Mouse (Mus musculus): Measurements from ENCODE around the gene Lmx1b. TPM values are rescaled to one million over a fixed set of nuclear protein-coding genes. Genes with fewer than 3 reads are reported as not detected.

Gene Lmx1b
- polyA plus RNA-seq, 1 experiment from 2014 or later = 9.1 TPM

DNA sequence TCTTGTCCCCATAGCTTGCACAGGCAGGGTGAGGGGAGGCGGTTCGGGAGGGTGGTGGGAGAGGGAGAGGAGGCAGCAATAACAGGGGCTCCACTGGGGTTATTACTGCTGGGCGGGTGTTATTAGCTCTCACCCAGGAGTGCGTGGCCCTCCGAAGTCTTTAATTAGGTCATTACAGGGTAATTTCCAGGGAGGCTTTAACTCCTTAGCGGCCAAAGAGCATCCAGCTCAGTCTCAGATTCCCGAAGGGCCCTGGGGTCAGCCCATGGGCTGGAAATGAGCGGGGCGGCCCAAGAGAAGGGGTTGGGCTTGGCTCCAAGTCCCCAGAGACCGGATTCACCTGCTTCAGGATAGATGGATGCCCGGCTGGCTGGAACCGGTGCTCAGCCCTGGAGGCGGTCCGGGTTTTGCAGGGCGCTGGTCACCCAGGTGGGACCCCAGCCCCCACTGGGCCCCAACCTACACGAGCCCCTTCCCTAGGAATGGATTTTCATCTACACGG, 24.4 kb downstream of the Lmx1b start:
- WGBS = 2% methylated on average over 17 of the region's 17 CpGs

GRCm38 (mm10) chr2:33605487-33606256, 34.6 kb downstream of the Lmx1b start:
- H3K27me3 ChIP-seq = peaks cover 75% of the 10 kb centered on the region
- H3K27ac ChIP-seq (replicated peaks) = peak overlapping the region; percentile 84
- peak; percentile 69 for ATAC-seq (ENCODE audit: low read depth)
- H3K36me3 ChIP-seq = no peaks in the 10 kb centered on the region
- no peaks in the 10 kb centered on the region for H3K9me3 ChIP-seq
- WGBS = 4% methylated on average over 18 of the region's 18 CpGs
- peak overlapping the region; percentile 0 for H3K4me2 ChIP-seq
- H3K9ac ChIP-seq = peak overlapping the region; percentile 18; the same call in 1 of the 2 replicates
- H3K4me1 ChIP-seq (replicated peaks) = peaks cover 89% of the 10 kb centered on the region
- no peak overlapping the region for H3K4me3 ChIP-seq

More for the DNA sequence above, 24.4 kb downstream of the Lmx1b start:
- Histone ChIP-seq H3K36me3 (no peaks in the 10 kb centered on the region), H3K4me2 (peak overlapping the region; percentile 65), H3K9me3 (no peaks in the 10 kb centered on the region), H3K4me1 (replicated peaks) (peaks cover 95% of the 10 kb centered on the region), H3K27ac (replicated peaks) (peak overlapping the region; percentile 96), H3K27me3 (peaks cover 93% of the 10 kb centered on the region), H3K9ac (peak overlapping the region; percentile 63), H3K4me3 (peak overlapping the region; percentile 33)
- ATAC-seq (ENCODE audit: low read depth) = peak; percentile 55

DNA sequence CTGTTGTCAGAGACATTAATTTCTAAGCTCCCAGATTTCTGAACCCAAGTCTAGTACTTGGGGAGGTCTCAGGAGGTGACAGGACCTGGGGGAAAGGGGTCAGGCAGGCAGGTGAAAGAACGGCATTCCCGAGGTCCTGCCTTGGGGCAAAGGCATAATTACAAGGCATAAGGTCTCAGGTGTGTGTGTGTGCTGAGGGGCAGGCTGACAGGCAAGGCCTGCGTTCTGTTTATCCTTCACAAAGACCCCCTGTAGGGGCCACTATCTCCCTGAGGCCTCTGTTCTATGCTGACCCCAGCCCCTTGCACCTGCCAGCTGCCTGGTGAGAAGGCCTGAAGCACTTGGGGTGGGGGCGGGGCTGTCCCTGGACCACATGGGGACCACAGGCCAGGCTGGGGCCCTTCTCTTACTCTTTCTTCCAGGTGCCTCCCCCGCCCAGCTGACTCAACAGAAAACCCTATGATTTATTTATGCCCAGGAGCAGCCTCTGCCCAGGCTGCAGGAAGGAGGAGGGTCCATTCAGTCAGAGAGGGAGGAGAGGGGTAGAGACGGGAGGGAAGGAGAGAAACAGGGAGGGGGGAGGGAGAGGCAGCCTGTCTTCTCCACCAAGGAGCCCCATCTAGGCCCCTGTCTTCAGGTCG, 35.3 kb downstream of the Lmx1b start:
- 0 out of 2 replicates have a peak overlapping the region, but pooled peaks have one; percentile 31 for H3K9ac ChIP-seq
- peak overlapping the region; percentile 20; the same call in 1 of the 2 replicates for H3K4me2 ChIP-seq
- peaks cover 85% of the 10 kb centered on the region for H3K4me1 ChIP-seq (replicated peaks)
- peak; percentile 62 for ATAC-seq (ENCODE audit: low read depth)
- WGBS = 4% methylated on average over 7 of the region's 7 CpGs
- peaks cover 68% of the 10 kb centered on the region for H3K27me3 ChIP-seq
- H3K4me3 ChIP-seq = no peak overlapping the region
- H3K9me3 ChIP-seq = no peaks in the 10 kb centered on the region
- peak overlapping the region; percentile 84 for H3K27ac ChIP-seq (replicated peaks)
- H3K36me3 ChIP-seq = no peaks in the 10 kb centered on the region

GRCm38 (mm10) chr2:33600520-33600919, 39.8 kb downstream of the Lmx1b start:
- no peaks in the 10 kb centered on the region for H3K36me3 ChIP-seq
- H3K4me2 ChIP-seq = no peak overlapping the region
- peaks cover 85% of the 10 kb centered on the region for H3K4me1 ChIP-seq (replicated peaks)
- H3K4me3 ChIP-seq = no peak overlapping the region
- H3K9me3 ChIP-seq = no peaks in the 10 kb centered on the region
- WGBS = 46% methylated on average over 6 of the region's 6 CpGs
- no peak for ATAC-seq (ENCODE audit: low read depth)
- peaks cover 61% of the 10 kb centered on the region for H3K27me3 ChIP-seq
- H3K9ac ChIP-seq = no peak overlapping the region
- no peak overlapping the region for H3K27ac ChIP-seq (replicated peaks)

GRCm38 (mm10) chr2:33597384-33597783, 42.9 kb downstream of the Lmx1b start:
- H3K27me3 ChIP-seq = peaks cover 52% of the 10 kb centered on the region
- ATAC-seq (ENCODE audit: low read depth) = peak; percentile 56; the same call in 1 of the 2 replicates
- no peak overlapping the region for H3K9ac ChIP-seq
- 31% methylated on average over 4 of the region's 4 CpGs for WGBS
- H3K36me3 ChIP-seq = no peaks in the 10 kb centered on the region
- H3K4me3 ChIP-seq = no peak overlapping the region
- peak overlapping the region; percentile 57 for H3K27ac ChIP-seq (replicated peaks)
- H3K4me2 ChIP-seq = no peak overlapping the region
- H3K4me1 ChIP-seq (replicated peaks) = peaks cover 85% of the 10 kb centered on the region
- no peaks in the 10 kb centered on the region for H3K9me3 ChIP-seq

DNA sequence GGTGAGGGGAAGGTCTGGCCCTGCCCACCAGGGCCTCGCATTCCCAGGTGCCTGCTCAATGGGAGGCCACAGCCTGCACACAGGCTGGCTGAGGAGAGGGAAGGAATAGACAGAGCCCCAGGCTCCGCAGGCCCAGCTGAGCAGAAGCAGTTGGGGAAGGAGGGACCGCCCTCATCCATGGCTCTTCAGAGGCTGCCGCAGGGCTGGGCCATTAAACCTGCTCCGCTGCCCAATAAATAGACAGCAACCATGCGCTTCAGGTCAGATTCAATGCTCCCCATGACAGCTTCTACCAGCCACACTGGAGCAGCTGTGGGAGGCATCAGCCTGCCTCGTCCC, 45.3 kb downstream of the Lmx1b start:
- no peaks in the 10 kb centered on the region for H3K9me3 ChIP-seq
- no peak; the same call in 1 of the 2 replicates for ATAC-seq (ENCODE audit: low read depth)
- no peaks in the 10 kb centered on the region for H3K36me3 ChIP-seq
- H3K4me3 ChIP-seq = no peak overlapping the region
- H3K27ac ChIP-seq (replicated peaks) = peak overlapping the region; percentile 57
- 0 out of 2 replicates have a peak overlapping the region, but pooled peaks have one; percentile 34 for H3K9ac ChIP-seq
- 7% methylated on average over 7 of the region's 7 CpGs for WGBS
- H3K27me3 ChIP-seq = peaks cover 56% of the 10 kb centered on the region
- peaks cover 94% of the 10 kb centered on the region for H3K4me1 ChIP-seq (replicated peaks)
- H3K4me2 ChIP-seq = no peak overlapping the region

DNA sequence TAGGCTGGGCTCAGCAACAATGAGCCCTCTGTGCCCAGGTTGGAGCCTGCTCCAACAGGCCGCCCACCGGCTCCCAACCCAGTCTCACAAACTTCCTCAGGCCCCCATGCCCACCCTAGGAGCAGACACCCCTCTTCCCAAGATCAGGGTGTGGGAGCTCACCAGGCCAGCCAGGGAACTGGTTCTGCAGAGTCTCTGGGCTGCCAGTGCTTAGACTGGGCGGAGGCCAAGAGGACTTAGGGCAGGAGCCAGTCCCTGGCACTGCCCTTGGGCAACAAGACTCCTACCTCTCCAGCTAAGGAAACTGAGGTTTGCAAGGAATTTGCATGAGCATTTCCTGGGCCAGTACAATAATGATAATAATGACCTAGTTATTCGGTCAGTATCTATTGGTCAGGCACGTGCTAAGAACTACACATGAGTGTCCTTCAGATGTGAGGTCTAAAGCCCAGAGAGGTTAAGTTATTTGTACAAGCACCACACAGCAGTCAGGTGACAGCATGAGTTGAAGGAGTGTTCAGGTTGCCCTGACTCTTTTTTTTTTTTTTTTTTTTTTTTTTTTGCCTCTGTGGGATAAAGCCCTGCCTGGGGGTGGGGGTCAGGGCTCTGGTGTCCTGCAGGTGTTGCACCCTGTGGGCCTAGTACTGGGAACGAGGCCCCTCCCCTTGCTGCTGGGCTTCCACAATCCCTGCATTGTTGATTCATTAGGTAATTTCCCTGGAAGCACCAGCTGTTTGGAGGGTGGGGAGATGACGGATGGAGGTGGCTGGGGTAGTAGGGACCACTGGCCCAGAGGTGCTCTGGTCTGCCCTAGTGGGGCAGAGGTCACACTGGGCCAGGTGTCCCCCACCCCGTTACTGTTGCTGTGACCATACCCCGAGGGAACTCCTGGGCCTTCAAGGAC, 45.9 kb downstream of the Lmx1b start:
- Histone ChIP-seq H3K4me2 (no peak overlapping the region), H3K27me3 (peaks cover 55% of the 10 kb centered on the region), H3K9ac (0 out of 2 replicates have a peak overlapping the region, but pooled peaks have one; percentile 34), H3K9me3 (no peaks in the 10 kb centered on the region), H3K36me3 (no peaks in the 10 kb centered on the region), H3K27ac (replicated peaks) (peak overlapping the region; percentile 57), H3K4me1 (replicated peaks) (peaks cover 96% of the 10 kb centered on the region), H3K4me3 (no peak overlapping the region)
- WGBS = 49% methylated on average over 9 of the region's 9 CpGs
- no peak for ATAC-seq (ENCODE audit: low read depth)

DNA sequence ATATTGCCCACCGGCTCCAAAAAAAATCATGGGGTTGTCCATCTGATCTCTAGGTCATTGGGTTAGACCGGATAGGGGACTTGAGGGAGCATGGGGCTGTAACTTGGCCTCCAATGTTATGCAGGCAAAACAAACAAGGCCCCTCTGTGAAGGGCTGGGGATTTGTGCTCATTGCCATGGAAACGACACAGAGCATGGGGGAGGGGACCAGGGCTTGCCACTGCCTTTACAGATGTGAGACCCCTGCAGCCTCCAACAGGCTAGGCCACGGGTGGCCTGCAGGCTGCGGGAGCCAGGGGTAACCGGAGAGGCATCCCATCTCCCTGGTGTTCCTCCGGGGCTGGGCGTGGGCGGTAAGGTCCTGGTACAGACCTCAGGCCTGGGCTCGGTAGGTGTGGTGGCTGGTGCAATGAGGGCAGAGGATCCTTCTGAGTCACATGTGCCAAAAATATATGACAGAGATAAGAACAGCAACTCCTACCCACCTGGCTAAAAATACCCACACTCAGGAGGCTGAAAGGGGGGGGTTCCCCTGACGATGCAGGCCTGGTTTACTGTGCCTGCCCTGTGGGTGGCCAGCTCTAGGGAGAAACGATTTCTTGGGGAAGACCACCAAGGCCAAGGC, 47.3 kb downstream of the Lmx1b start:
- Histone ChIP-seq H3K36me3 (no peaks in the 10 kb centered on the region), H3K4me1 (replicated peaks) (peaks cover 90% of the 10 kb centered on the region), H3K27me3 (peaks cover 59% of the 10 kb centered on the region), H3K27ac (replicated peaks) (peak overlapping the region; percentile 57), H3K9ac (peak overlapping the region; percentile 50), H3K9me3 (no peaks in the 10 kb centered on the region), H3K4me2 (peak overlapping the region; percentile 16; the same call in 1 of the 2 replicates), H3K4me3 (no peak overlapping the region)
- peak; percentile 20 for ATAC-seq (ENCODE audit: low read depth)
- 3% methylated on average over 12 of the region's 12 CpGs for WGBS

DNA sequence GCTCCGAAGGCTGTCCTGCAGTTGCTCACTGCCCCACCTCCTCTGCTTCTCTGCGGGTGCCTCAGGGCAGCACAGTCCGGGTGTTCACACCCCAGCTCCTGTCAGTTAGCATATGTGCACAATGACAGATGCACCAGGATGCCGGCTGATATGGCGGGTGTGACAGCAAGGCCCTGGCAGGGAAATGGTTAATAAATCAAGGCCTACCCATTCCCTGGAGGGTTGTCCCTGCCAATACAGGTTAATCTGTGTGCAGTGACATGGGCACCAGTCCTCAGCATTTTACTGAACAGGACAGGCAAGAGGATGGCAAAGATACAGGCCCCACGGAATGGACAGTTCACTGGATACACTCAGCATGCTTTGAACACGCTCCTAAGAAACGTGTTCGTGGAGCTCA, 51.0 kb downstream of the Lmx1b start:
- H3K9ac ChIP-seq = no peak overlapping the region
- no peaks in the 10 kb centered on the region for H3K36me3 ChIP-seq
- WGBS = 42% methylated on average over 9 of the region's 9 CpGs
- H3K4me3 ChIP-seq = no peak overlapping the region
- H3K4me2 ChIP-seq = no peak overlapping the region
- H3K9me3 ChIP-seq = no peaks in the 10 kb centered on the region
- peaks cover 75% of the 10 kb centered on the region for H3K27me3 ChIP-seq
- no peak for ATAC-seq (ENCODE audit: low read depth)
- peaks cover 76% of the 10 kb centered on the region for H3K4me1 ChIP-seq (replicated peaks)
- H3K27ac ChIP-seq (replicated peaks) = peak overlapping the region; percentile 52; the same call in 1 of the 2 replicates

DNA sequence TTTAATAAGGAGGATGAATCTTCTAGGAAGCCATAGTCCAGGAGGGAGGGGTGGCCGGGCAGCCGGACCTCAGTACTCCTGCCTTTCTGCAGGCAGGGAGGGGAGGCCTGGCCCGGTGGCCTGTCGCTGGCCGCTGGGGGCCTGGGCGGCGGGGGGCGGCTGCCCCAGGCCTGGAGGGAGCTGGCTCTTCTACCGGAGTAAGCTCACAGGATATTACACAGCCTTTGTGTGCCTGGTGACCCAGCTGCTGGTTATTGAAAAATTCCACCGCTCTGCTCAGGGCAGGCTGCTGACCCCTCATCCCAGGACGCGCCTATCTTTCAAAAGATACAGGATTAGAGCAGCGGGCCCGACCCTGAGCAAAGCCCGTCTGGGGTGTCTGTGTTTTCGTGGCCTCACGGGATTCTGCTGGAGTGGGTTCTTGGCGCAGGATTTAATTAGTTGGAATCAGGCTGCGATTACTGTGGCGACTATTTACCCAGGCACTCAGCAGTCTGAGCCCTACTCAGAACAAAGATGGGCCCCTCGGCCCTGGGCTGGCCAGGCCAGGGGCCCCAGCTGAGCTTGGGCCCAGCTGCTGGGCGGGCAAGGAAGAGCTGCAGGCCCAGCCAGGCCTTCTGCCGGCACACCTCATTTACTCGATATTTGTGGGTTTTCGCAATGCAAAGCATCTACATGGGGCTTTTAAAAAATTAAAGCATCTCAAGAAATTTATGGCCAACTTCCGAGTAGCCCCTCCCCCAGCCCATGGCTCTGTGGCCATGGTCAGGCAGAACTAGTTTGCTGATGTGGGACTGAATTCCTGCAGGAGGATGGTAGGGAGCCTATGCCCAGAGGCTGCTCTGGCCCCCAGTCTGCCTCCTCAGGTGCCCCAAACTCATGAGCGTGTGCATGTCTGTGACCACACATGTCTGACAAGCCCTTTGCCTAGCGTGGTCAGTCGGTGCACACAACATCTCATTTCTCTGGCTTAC, 55.1 kb downstream of the Lmx1b start:
- no peaks in the 10 kb centered on the region for H3K9me3 ChIP-seq
- H3K4me1 ChIP-seq (replicated peaks) = peaks cover 78% of the 10 kb centered on the region
- peak overlapping the region; percentile 85 for H3K27ac ChIP-seq (replicated peaks)

More for the DNA sequence above, 55.1 kb downstream of the Lmx1b start:
- Histone ChIP-seq H3K4me2 (peak overlapping the region; percentile 28), H3K36me3 (no peaks in the 10 kb centered on the region), H3K4me3 (no peak overlapping the region), H3K27me3 (peaks cover 94% of the 10 kb centered on the region), H3K9ac (peak overlapping the region; percentile 55)
- 15% methylated on average over 29 of the region's 29 CpGs for WGBS
- 0 out of 2 replicates have a peak, but pooled peaks have one; percentile 6 for ATAC-seq (ENCODE audit: low read depth)

Measured in neural tube, embryonic 13.5 days (tissue).